ENCODE assay signal across 11 mouse cellular contexts in genomic region chr6:124505028-124505427, GRCm38 (mm10). TPM values are rescaled to one million over a fixed set of nuclear protein-coding genes. Genes with fewer than 3 reads are reported as not detected.
DNase-seq lines count a peak whose midpoint lies in the region; ATAC-seq and TF ChIP-seq lines count a peak whose summit lies in the region.
"Had no signal": no experiment of that assay in that cellular context is flagged by ENCODE, and none has a peak within 500 bp of the region (broad histone marks: within the 10 kb centered on the region; RNA-seq: fewer than 3 reads in every experiment).

No protein-coding gene starts in this region.

- no peak for ATAC-seq in liver, embryonic 12.5 days
- ATAC-seq in liver, embryonic 16.5 days (ENCODE audit: low read depth) = no peak; the same call in 1 of the 2 replicates
- ATAC-seq in hindbrain, embryonic 12.5 days (ENCODE audit: low FRiP score) = no peak

- H3K9me3 ChIP-seq in liver, embryonic 12.5 days (replicated peaks) = no peaks in the 10 kb centered on the region
- no peaks in the 10 kb centered on the region for H3K9me3 ChIP-seq in liver, embryonic 16.5 days (replicated peaks; ENCODE audit: control insufficient read depth, low read length)
- no peaks in the 10 kb centered on the region for H3K9me3 ChIP-seq in hindbrain, embryonic 12.5 days (replicated peaks)
- H3K9me3 ChIP-seq: megakaryocyte, embryonic 14.5 days had no signal

- H3K4me3 ChIP-seq in liver, adult 2 months (ENCODE audit: insufficient read depth, low read depth, low read length) = no peak overlapping the region
- H3K4me3 ChIP-seq in liver, embryonic 12.5 days = no peak overlapping the region
- peak overlapping the region; percentile 44 for H3K4me3 ChIP-seq in bone marrow, adult 2 months (replicated peaks; ENCODE audit: control insufficient read depth, low read depth, low read length)
- no peak overlapping the region for H3K4me3 ChIP-seq in liver, embryonic 16.5 days (ENCODE audit: low read depth, low read length)
- no peak overlapping the region for H3K4me3 ChIP-seq in hindbrain, embryonic 12.5 days
- H3K4me3 ChIP-seq: megakaryocyte, embryonic 14.5 days had no signal

- no peak overlapping the region for H3K9ac ChIP-seq in liver, adult 2 months (ENCODE audit: low read depth, low read length)
- H3K9ac ChIP-seq in liver, embryonic 12.5 days = no peak overlapping the region
- no peak overlapping the region for H3K9ac ChIP-seq in liver, embryonic 16.5 days (ENCODE audit: low read depth, low read length)
- no peak overlapping the region for H3K9ac ChIP-seq in hindbrain, embryonic 12.5 days

- DNase-seq in liver, adult 2 months (ENCODE audit: extremely low read depth, low read depth, low spot score) = peak; percentile 28
- DNase-seq in monocyte, adult 2 months (ENCODE audit: low read depth in 1 of 2, low spot score in 2 of 2) = peak; percentile 42 to 48
- no peak for DNase-seq in MN1 (ENCODE audit: low spot score)
- no peak for DNase-seq in kidney, postnatal 14 days
- DNase-seq: adrenal gland, postnatal 14 days; cerebellum, adult 9-11 months had no signal

- H3K27me3 ChIP-seq in liver, adult 2 months (ENCODE audit: control insufficient read depth, insufficient read depth, low read length) = no peaks in the 10 kb centered on the region
- no peaks in the 10 kb centered on the region for H3K27me3 ChIP-seq in liver, embryonic 12.5 days (replicated peaks)
- H3K27me3 ChIP-seq in liver, embryonic 16.5 days (ENCODE audit: control insufficient read depth, insufficient read depth, low read depth, low read length) = no peaks in the 10 kb centered on the region
- H3K27me3 ChIP-seq in hindbrain, embryonic 12.5 days = no peaks in the 10 kb centered on the region

- H3K4me1 ChIP-seq in liver, adult 2 months (ENCODE audit: control insufficient read depth, insufficient read depth, low read length) = peaks cover 17% of the 10 kb centered on the region
- peaks cover 11% of the 10 kb centered on the region; the same call in 1 of the 2 replicates for H3K4me1 ChIP-seq in liver, embryonic 12.5 days
- H3K4me1 ChIP-seq in bone marrow, adult 2 months (ENCODE audit: control insufficient read depth, insufficient read depth, low read length) = peaks cover 6% of the 10 kb centered on the region; the same call in 1 of the 2 replicates
- no peaks in the 10 kb centered on the region; the same call in 1 of the 2 replicates for H3K4me1 ChIP-seq in liver, embryonic 16.5 days (ENCODE audit: control insufficient read depth, low read depth, low read length)
- no peaks in the 10 kb centered on the region for H3K4me1 ChIP-seq in hindbrain, embryonic 12.5 days

- H3K4me2 ChIP-seq in liver, embryonic 12.5 days = no peak overlapping the region
- H3K4me2 ChIP-seq in liver, embryonic 16.5 days (ENCODE audit: low read depth, low read length) = no peak overlapping the region
- H3K4me2 ChIP-seq in hindbrain, embryonic 12.5 days (replicated peaks) = no peak overlapping the region

- H3K79me2 ChIP-seq in liver, adult 2 months (ENCODE audit: control insufficient read depth, insufficient read depth, low read length) = no peaks in the 10 kb centered on the region; the same call in 1 of the 2 replicates

- 70% methylated on average over 4 of the region's 4 CpGs for WGBS in liver, adult 2 months
- 33% methylated on average over 4 of the region's 4 CpGs for WGBS in liver, embryonic 12.5 days (ENCODE audit: insufficient replicate concordance)
- WGBS in bone marrow, adult 2 months = 6% methylated on average over 4 of the region's 4 CpGs
- WGBS in liver, embryonic 16.5 days (ENCODE audit: insufficient replicate concordance) = 24% methylated on average over 4 of the region's 4 CpGs
- 66% methylated on average over 4 of the region's 4 CpGs for WGBS in hindbrain, embryonic 12.5 days

- no peak for TF ChIP-seq CTCF in liver, adult 2 months (IDR thresholded peaks at IDR 0.05; ENCODE audit: low read depth, low read length)
- no peak for TF ChIP-seq CTCF in bone marrow, adult 2 months (IDR thresholded peaks at IDR 0.05; ENCODE audit: control insufficient read depth, insufficient read depth, low read length)

- no peak for TF ChIP-seq POLR2A in liver, adult 2 months (IDR thresholded peaks at IDR 0.05; ENCODE audit: extremely low read depth, insufficient read depth, low read length)
- no peak for TF ChIP-seq POLR2A in bone marrow, adult 2 months (IDR thresholded peaks at IDR 0.05; ENCODE audit: borderline replicate concordance, control insufficient read depth, low read depth, low read length)

- peaks cover 14% of the 10 kb centered on the region for H3K36me3 ChIP-seq in liver, adult 2 months (ENCODE audit: control insufficient read depth, insufficient read depth, low read length)
- no peaks in the 10 kb centered on the region for H3K36me3 ChIP-seq in liver, embryonic 12.5 days
- H3K36me3 ChIP-seq in liver, embryonic 16.5 days (ENCODE audit: control insufficient read depth, insufficient read depth) = no peaks in the 10 kb centered on the region
- no peaks in the 10 kb centered on the region for H3K36me3 ChIP-seq in hindbrain, embryonic 12.5 days

- H3K27ac ChIP-seq in liver, adult 2 months (replicated peaks; ENCODE audit: insufficient read depth, low read depth, low read length) = no peak overlapping the region; the same call in 1 of the 2 replicates
- H3K27ac ChIP-seq in liver, embryonic 12.5 days = no peak overlapping the region
- peak overlapping the region; percentile 95 for H3K27ac ChIP-seq in bone marrow, adult 2 months (ENCODE audit: control insufficient read depth, insufficient read depth, low read depth, low read length, poor library complexity)
- H3K27ac ChIP-seq in liver, embryonic 16.5 days (ENCODE audit: low read length) = peak overlapping the region; percentile 6; the same call in 1 of the 2 replicates
- no peak overlapping the region for H3K27ac ChIP-seq in hindbrain, embryonic 12.5 days

RNA-seq across cellular contexts. Expression of gene C1ra, which starts 7.2 kb away (rescaled TPM):
- 165 and 177 TPM in 2 replicates for total RNA-seq in liver, adult 2 months (2014; rRNA removed)
- polyA plus RNA-seq in liver, adult 2 months (2012; rRNA removed) = 92.5 and 119 TPM in 2 replicates
- polyA plus RNA-seq in liver, embryonic 12.5 days (2016; fragmentation: Nextera tagmentation; extraction: Ambion mirVana) = 4.5 and 4.6 TPM in 2 replicates
- 4.5 and 8.9 TPM in 2 replicates for polyA plus RNA-seq in bone marrow, adult 2 months (2011; ENCODE audit: insufficient read depth, insufficient read length, low replicate concordance, missing spikeins)
- 26.7 and 30.1 TPM in 2 replicates for polyA plus RNA-seq in liver, embryonic 16.5 days (2015; fragmentation: Nextera tagmentation; extraction: Ambion mirVana)
- 0.14 and 0.49 TPM in 2 replicates for polyA plus RNA-seq in hindbrain, embryonic 12.5 days (2016; fragmentation: Nextera tagmentation; extraction: Ambion mirVana)

RNA-seq across cellular contexts. Expression of gene C1rl, which starts 12.1 kb away (rescaled TPM):
- 53.6 and 59.5 TPM in 2 replicates for total RNA-seq in liver, adult 2 months (2014; rRNA removed)
- 67.3 and 73.0 TPM in 2 replicates for polyA plus RNA-seq in liver, adult 2 months (2012; rRNA removed)
- 4.4 and 4.5 TPM in 2 replicates for polyA plus RNA-seq in liver, embryonic 12.5 days (2016; fragmentation: Nextera tagmentation; extraction: Ambion mirVana)
- 2.4 and 8.5 TPM in 2 replicates for polyA plus RNA-seq in bone marrow, adult 2 months (2011; ENCODE audit: insufficient read depth, insufficient read length, low replicate concordance, missing spikeins)
- 14.1 and 15.8 TPM in 2 replicates for polyA plus RNA-seq in liver, embryonic 16.5 days (2015; fragmentation: Nextera tagmentation; extraction: Ambion mirVana)
- 0.20 and 0.25 TPM in 2 replicates for polyA plus RNA-seq in hindbrain, embryonic 12.5 days (2016; fragmentation: Nextera tagmentation; extraction: Ambion mirVana)

RNA-seq across cellular contexts. Expression of gene C1s1, which starts 37.1 kb away (rescaled TPM):
- total RNA-seq in liver, adult 2 months (2014; rRNA removed) = 384 and 554 TPM in 2 replicates
- 174 and 206 TPM in 2 replicates for polyA plus RNA-seq in liver, adult 2 months (2012; rRNA removed)
- 15.9 and 16.6 TPM in 2 replicates for polyA plus RNA-seq in liver, embryonic 12.5 days (2016; fragmentation: Nextera tagmentation; extraction: Ambion mirVana)
- 5.2 and 6.6 TPM in 2 replicates for polyA plus RNA-seq in bone marrow, adult 2 months (2011; ENCODE audit: insufficient read depth, insufficient read length, low replicate concordance, missing spikeins)
- 75.8 and 79.9 TPM in 2 replicates for polyA plus RNA-seq in liver, embryonic 16.5 days (2015; fragmentation: Nextera tagmentation; extraction: Ambion mirVana)
- 0.65 and 1.0 TPM in 2 replicates for polyA plus RNA-seq in hindbrain, embryonic 12.5 days (2016; fragmentation: Nextera tagmentation; extraction: Ambion mirVana)

RNA-seq across cellular contexts. Expression of gene Clstn3, which starts 40.4 kb away (rescaled TPM):
- 1.6 and 2.7 TPM in 2 replicates for total RNA-seq in liver, adult 2 months (2014; rRNA removed)
- 4.1 and 4.4 TPM in 2 replicates for polyA plus RNA-seq in liver, adult 2 months (2012; rRNA removed)
- polyA plus RNA-seq in liver, embryonic 12.5 days (2016; fragmentation: Nextera tagmentation; extraction: Ambion mirVana) = 4.1 and 5.0 TPM in 2 replicates
- 4.6 and 5.3 TPM in 2 replicates for polyA plus RNA-seq in bone marrow, adult 2 months (2011; ENCODE audit: insufficient read depth, insufficient read length, low replicate concordance, missing spikeins)
- 4.9 and 5.1 TPM in 2 replicates for polyA plus RNA-seq in liver, embryonic 16.5 days (2015; fragmentation: Nextera tagmentation; extraction: Ambion mirVana)
- polyA plus RNA-seq in hindbrain, embryonic 12.5 days (2016; fragmentation: Nextera tagmentation; extraction: Ambion mirVana) = 36.9 and 40.5 TPM in 2 replicates

Comparison
In these comparisons a context has a peak if more than half of its experiments do, and no peak if none do; other contexts are left out.
1. H3K27ac ChIP-seq: peak in bone marrow, adult 2 months (single experiment) and liver, embryonic 16.5 days (single experiment); none in liver, adult 2 months (single experiment), liver, embryonic 12.5 days (single experiment) and hindbrain, embryonic 12.5 days (single experiment).
2. DNase-seq: peak in liver, adult 2 months (single experiment) and monocyte, adult 2 months (2 of 2); none in MN1 (single experiment) and kidney, postnatal 14 days (single experiment).